In the genomic region with DNA sequence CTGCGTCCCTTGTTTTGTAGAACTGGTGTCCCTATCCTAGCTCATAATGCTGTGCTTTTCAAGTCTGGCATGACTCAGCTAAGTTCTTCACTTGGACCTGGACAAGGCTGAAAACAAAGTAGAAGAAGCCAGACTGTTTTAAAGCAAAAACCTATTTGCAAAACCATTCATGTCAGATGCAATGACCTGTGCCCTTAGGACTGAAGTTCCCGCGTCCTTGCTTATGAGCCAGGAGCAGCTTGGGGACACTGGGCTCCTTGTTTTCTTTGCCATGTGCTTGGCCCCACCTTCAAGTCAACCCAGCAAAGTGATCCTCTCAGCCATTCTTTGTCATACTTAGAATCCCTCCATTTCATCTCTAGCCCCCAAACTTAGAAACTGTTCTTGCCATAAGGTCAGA, we compare ENCODE assay signal across 24 mouse cellular contexts.
A peak's percentile ranks its signal among the peaks of the same experiment; 100 is the strongest.
DNase-seq lines count a peak whose midpoint lies in the region; ATAC-seq lines count a peak whose summit lies in the region.
"Had no signal": no experiment of that assay in that cellular context is flagged by ENCODE, and none has a peak within 500 bp of the region (broad histone marks: within the 10 kb centered on the region; RNA-seq: fewer than 3 reads in every experiment).

No protein-coding gene starts in this region.

- H3K4me2 ChIP-seq in kidney, embryonic 16.5 days (replicated peaks; ENCODE audit: low read depth, low read length): no peak overlapping the region
- no peak overlapping the region for H3K4me2 ChIP-seq in kidney, embryonic 15.5 days
- no peak overlapping the region for H3K4me2 ChIP-seq in kidney, embryonic 14.5 days (replicated peaks; ENCODE audit: low read depth, low read length)
- H3K4me2 ChIP-seq: embryonic facial prominence, embryonic 13.5 days; embryonic facial prominence, embryonic 15.5 days; forebrain, embryonic 12.5 days had no signal

- peak; percentile 26 for DNase-seq in kidney, adult 18-20 months
- peak; percentile 36 for DNase-seq in kidney, adult 8-10 months
- peak; percentile 34 to 67 for DNase-seq in kidney, postnatal 25 days
- DNase-seq in kidney, postnatal 36 days: peak; percentile 37
- no peak for DNase-seq in layer of hippocampus, postnatal 14 days (ENCODE audit: low spot score in 2 of 2)
- DNase-seq: adrenal gland, adult 2 months; adrenal gland, postnatal 10 days; adrenal gland, postnatal 25 days; cerebellum, adult 11 months; cerebellum, adult 18-20 months; cerebellum, adult 8-10 months; cerebellum, adult 9-11 months; cerebellum, postnatal 14 days; cerebellum, postnatal 36 days; embryo, embryonic 11 days had no signal

- H3K4me1 ChIP-seq in kidney, embryonic 16.5 days (ENCODE audit: insufficient read depth, low read length): no peaks in the 10 kb centered on the region
- H3K4me1 ChIP-seq in kidney, embryonic 15.5 days: no peaks in the 10 kb centered on the region
- H3K4me1 ChIP-seq in kidney, embryonic 14.5 days (ENCODE audit: control insufficient read depth, insufficient read depth, low read length): no peaks in the 10 kb centered on the region
- H3K4me1 ChIP-seq: embryonic facial prominence, embryonic 13.5 days; embryonic facial prominence, embryonic 15.5 days; forebrain, embryonic 10.5 days; forebrain, embryonic 12.5 days had no signal

- no peaks in the 10 kb centered on the region for H3K9me3 ChIP-seq in kidney, embryonic 16.5 days (ENCODE audit: low read length)
- H3K9me3 ChIP-seq in kidney, embryonic 15.5 days (replicated peaks): no peaks in the 10 kb centered on the region
- no peaks in the 10 kb centered on the region for H3K9me3 ChIP-seq in kidney, embryonic 14.5 days (ENCODE audit: control insufficient read depth, low read length)
- H3K9me3 ChIP-seq: embryonic facial prominence, embryonic 13.5 days; embryonic facial prominence, embryonic 15.5 days; forebrain, embryonic 10.5 days; forebrain, embryonic 12.5 days had no signal

- no peak overlapping the region for H3K9ac ChIP-seq in kidney, embryonic 16.5 days (replicated peaks; ENCODE audit: low read length)
- no peak overlapping the region for H3K9ac ChIP-seq in kidney, embryonic 15.5 days
- H3K9ac ChIP-seq in kidney, embryonic 14.5 days (ENCODE audit: low read depth, low read length): no peak overlapping the region
- H3K9ac ChIP-seq: embryonic facial prominence, embryonic 13.5 days; embryonic facial prominence, embryonic 15.5 days; forebrain, embryonic 12.5 days had no signal

- no peaks in the 10 kb centered on the region for H3K36me3 ChIP-seq in kidney, embryonic 16.5 days (ENCODE audit: insufficient read depth, low read length)
- no peaks in the 10 kb centered on the region for H3K36me3 ChIP-seq in kidney, embryonic 15.5 days
- no peaks in the 10 kb centered on the region for H3K36me3 ChIP-seq in kidney, embryonic 14.5 days (ENCODE audit: control insufficient read depth, insufficient read depth, low read length)
- H3K36me3 ChIP-seq: embryonic facial prominence, embryonic 13.5 days; embryonic facial prominence, embryonic 15.5 days; forebrain, embryonic 10.5 days; forebrain, embryonic 12.5 days had no signal

- no peaks in the 10 kb centered on the region for H3K27me3 ChIP-seq in kidney, embryonic 16.5 days (ENCODE audit: insufficient read depth, low read length)
- H3K27me3 ChIP-seq in kidney, embryonic 15.5 days: no peaks in the 10 kb centered on the region
- no peaks in the 10 kb centered on the region for H3K27me3 ChIP-seq in kidney, embryonic 14.5 days (ENCODE audit: control insufficient read depth, insufficient read depth, low read length)
- H3K27me3 ChIP-seq: embryonic facial prominence, embryonic 13.5 days; embryonic facial prominence, embryonic 15.5 days; forebrain, embryonic 12.5 days had no signal

- WGBS in kidney, embryonic 16.5 days: 86% methylated on average over 3 of the region's 3 CpGs
- 81% methylated on average over 3 of the region's 3 CpGs for WGBS in kidney, embryonic 15.5 days
- WGBS in kidney, embryonic 14.5 days: 74% methylated on average over 3 of the region's 3 CpGs

- H3K27ac ChIP-seq in kidney, embryonic 16.5 days (ENCODE audit: low read length): no peak overlapping the region
- H3K27ac ChIP-seq in kidney, embryonic 15.5 days: no peak overlapping the region
- H3K27ac ChIP-seq in kidney, embryonic 14.5 days (ENCODE audit: low read depth, low read length): no peak overlapping the region
- H3K27ac ChIP-seq: embryonic facial prominence, embryonic 13.5 days; embryonic facial prominence, embryonic 15.5 days; forebrain, embryonic 10.5 days; forebrain, embryonic 12.5 days had no signal

- no peak overlapping the region for H3K4me3 ChIP-seq in kidney, embryonic 16.5 days (ENCODE audit: low read length)
- H3K4me3 ChIP-seq in kidney, embryonic 15.5 days (replicated peaks): no peak overlapping the region
- no peak overlapping the region for H3K4me3 ChIP-seq in kidney, embryonic 14.5 days (ENCODE audit: low read length)
- H3K4me3 ChIP-seq: embryonic facial prominence, embryonic 13.5 days; embryonic facial prominence, embryonic 15.5 days; erythroblast, embryonic 14.5 days; forebrain, embryonic 10.5 days; forebrain, embryonic 12.5 days had no signal

- no peak for ATAC-seq in kidney, embryonic 16.5 days (ENCODE audit: low FRiP score, low TSS enrichment)
- no peak for ATAC-seq in kidney, embryonic 15.5 days (replicated peaks; ENCODE audit: low FRiP score)
- ATAC-seq in kidney, embryonic 14.5 days (ENCODE audit: low FRiP score, low TSS enrichment): no peak
- ATAC-seq: forebrain, embryonic 14.5 days had no signal

Comparison
In these comparisons a context has a peak if more than half of its experiments do, and no peak if none do; other contexts are left out.
1. DNase-seq: peak in kidney, adult 18-20 months (single experiment), kidney, adult 8-10 months (2 of 2), kidney, postnatal 25 days (2 of 2) and kidney, postnatal 36 days (2 of 2); none in layer of hippocampus, postnatal 14 days (0 of 2).